Mouse (Mus musculus) spleen, adult 2 months (tissue): ENCODE results near the gene Mettl9.

Experiments
- CTCF ChIP-seq: fragments of 200-500 bp; IDR thresholded peaks from 2 replicates; pipeline ENCODE4 v1.5.1; 2011; ENCODE audit warnings: mild to moderate bottlenecking, inconsistent platforms; ENCODE audit not compliant: insufficient read depth, insufficient read length, insufficient replicate concordance; ENCODE audit errors: extremely low read depth
- POLR2A ChIP-seq: fragments of 200-500 bp; IDR thresholded peaks from 2 replicates; pipeline ENCODE4 v1.6.1; 2011; ENCODE audit warnings: low read depth, low read length, inconsistent platforms

GRCm38 (mm10) chr7:121034701-121035141 lies 476 bp downstream of the Mettl9 start:
- TF ChIP-seq POLR2A, result no peak
- no peak for TF ChIP-seq CTCF
